Mouse (Mus musculus) liver (tissue): ENCODE measurements at regions not wholly inside any gene's neighbourhood (a gene's known extent, or its start where the extent isn't known, plus 50 kb on each side); places are given as distances from the start of the nearest gene placed in this dataset.
A peak's percentile ranks its signal among the peaks of the same experiment; 100 is the strongest.

ENCODE experiments used
- DNase-seq: peaks from one replicate; pipeline ENCODE4 v3.0.0-alpha.2; 2020; ENCODE audit warnings: mixed read lengths

- DNase-seq = no peak
Observed at GRCm38 (mm10) chr3:56590071-56590470, 406.6 kb upstream of the Nbea start.

- peak; percentile 7 for DNase-seq
Observed at GRCm38 (mm10) chr3:56575422-56575821, 391.9 kb upstream of the Nbea start.

GRCm38 (mm10) chr3:56536178-56536577 lies 352.7 kb upstream of the Nbea start:
- DNase-seq = no peak

GRCm38 (mm10) chr3:56504445-56504844 lies 320.9 kb upstream of the Nbea start:
- DNase-seq = no peak

GRCm38 (mm10) chr3:56499301-56499700 lies 315.8 kb upstream of the Nbea start:
- DNase-seq = no peak

GRCm38 (mm10) chr3:56493937-56494336 lies 310.4 kb upstream of the Nbea start:
- DNase-seq = no peak

- DNase-seq = no peak
Observed at GRCm38 (mm10) chr3:56489154-56489553, 305.7 kb upstream of the Nbea start.

- DNase-seq = no peak
Observed at GRCm38 (mm10) chr3:56485550-56486400, 302.3 kb upstream of the Nbea start.

- DNase-seq = no peak
Observed at GRCm38 (mm10) chr3:56484096-56484495, 300.6 kb upstream of the Nbea start.

GRCm38 (mm10) chr3:56483370-56483769 lies 299.9 kb upstream of the Nbea start:
- DNase-seq = no peak

- no peak for DNase-seq
Observed at GRCm38 (mm10) chr3:56479529-56479928, 296.0 kb upstream of the Nbea start.

GRCm38 (mm10) chr3:56478544-56479140 lies 295.1 kb upstream of the Nbea start:
- no peak for DNase-seq

GRCm38 (mm10) chr3:56475529-56476527 lies 292.3 kb upstream of the Nbea start:
- no peak for DNase-seq

- DNase-seq = no peak
Observed at GRCm38 (mm10) chr3:56472651-56473050, 289.1 kb upstream of the Nbea start.

GRCm38 (mm10) chr3:56471823-56472222 lies 288.3 kb upstream of the Nbea start:
- DNase-seq = no peak

GRCm38 (mm10) chr3:56471185-56471584 lies 287.7 kb upstream of the Nbea start:
- DNase-seq = no peak

GRCm38 (mm10) chr3:56457625-56458024 lies 274.1 kb upstream of the Nbea start:
- no peak for DNase-seq

- no peak for DNase-seq
Observed at GRCm38 (mm10) chr3:56456317-56456716, 272.8 kb upstream of the Nbea start.

- no peak for DNase-seq
Observed at GRCm38 (mm10) chr3:56438900-56439299, 255.4 kb upstream of the Nbea start.

- DNase-seq = peak; percentile 7
Observed at GRCm38 (mm10) chr3:56438020-56438747, 254.7 kb upstream of the Nbea start.

GRCm38 (mm10) chr3:56437058-56437457 lies 253.6 kb upstream of the Nbea start:
- peak; percentile 14 for DNase-seq

- DNase-seq = no peak
Observed at GRCm38 (mm10) chr3:56433495-56433894, 250.0 kb upstream of the Nbea start.
